Mouse (Mus musculus) liver, embryonic 14.5 days (tissue): Measurements from ENCODE around the gene Olfr520. TPM values are rescaled to one million over a fixed set of nuclear protein-coding genes. Genes with fewer than 3 reads are reported as not detected.

ENCODE experiments used
- ATAC-seq: fragments of 200-750 bp; cut with Nextera tagmentation; 2 replicates; pipeline ENCODE4 v1.8.0; 2017; ENCODE audit warnings: moderate number of reproducible peaks, mild to moderate bottlenecking, moderate library complexity; ENCODE audit not compliant: insufficient read depth
- DNase-seq, 3 experiments: peaks; one replicate each; pipeline ENCODE4 v3.0.0-alpha.2; 2012 to 2013; ENCODE audit warnings: low read depth in 3 of 3, low spot score in 3 of 3
- H3K27ac ChIP-seq: fragments of 300-500 bp; sonication (generic); 2 replicates; pipeline ENCODE4 v1.5.1; 2014; ENCODE audit warnings: moderate library complexity, mild to moderate bottlenecking, control low read depth, inconsistent platforms
- H3K27me3 ChIP-seq: fragments of 300-500 bp; sonication (generic); 2 replicates; pipeline ENCODE4 v1.6.1; 2014; ENCODE audit warnings: mild to moderate bottlenecking, low read length, moderate library complexity; ENCODE audit not compliant: control insufficient read depth, insufficient read depth
- H3K36me3 ChIP-seq: fragments of 300-500 bp; sonication (generic); replicated peaks from 2 replicates; pipeline ENCODE4 v1.6.1; 2014; ENCODE audit warnings: low read depth; ENCODE audit not compliant: control insufficient read depth, insufficient read depth
- H3K4me1 ChIP-seq, 2 experiments: fragments of 200-500 bp in 1 of 2; fragments of 300-500 bp in 1 of 2; sonication (generic) in 1 of 2; replicated peaks; 2 replicates each; pipeline ENCODE4 v1.6.1; 2012 to 2014; ENCODE audit warnings: antibody characterized with exemption in 1 of 2, inconsistent platforms in 1 of 2, low read length in 1 of 2; ENCODE audit not compliant: control insufficient read depth in 2 of 2, insufficient read depth in 2 of 2
- H3K4me2 ChIP-seq: fragments of 300-500 bp; sonication (generic); 2 replicates; pipeline ENCODE4 v1.6.1; 2014; ENCODE audit warnings: low read depth, mild to moderate bottlenecking, control low read depth, moderate library complexity
- H3K4me3 ChIP-seq, 2 experiments: fragments of 200-500 bp in 1 of 2; fragments of 300-500 bp in 1 of 2; sonication (generic) in 1 of 2; 2 replicates each; pipeline ENCODE4 v1.5.1; 2012 to 2014; ENCODE audit warnings: low read depth in 2 of 2, low read length in 2 of 2, mild to moderate bottlenecking in 2 of 2, control low read depth in 1 of 2, inconsistent platforms in 1 of 2, moderate library complexity in 1 of 2; ENCODE audit not compliant: insufficient read depth in 1 of 2
- H3K9ac ChIP-seq: fragments of 300-500 bp; sonication (generic); replicated peaks from 2 replicates; pipeline ENCODE4 v1.6.1; 2014; ENCODE audit warnings: mild to moderate bottlenecking, control low read depth, moderate library complexity
- H3K9me3 ChIP-seq: fragments of 300-500 bp; sonication (generic); 2 replicates; pipeline ENCODE4 v1.6.1; 2016; ENCODE audit warnings: low read length, mixed read lengths; ENCODE audit not compliant: control insufficient read depth
- CTCF ChIP-seq: IDR thresholded peaks from 2 replicates; pipeline ENCODE4 v1.5.1; 2016; ENCODE audit warnings: antibody characterized with exemption, low read depth, control low read depth
- EP300 ChIP-seq: IDR thresholded peaks from 2 replicates; pipeline ENCODE4 v1.6.1; 2016; ENCODE audit warnings: antibody characterized with exemption, low read depth
- WGBS: fragments of 180-500 bp; shearing (Covaris S2); extraction: QIAGEN DNeasy Blood & Tissue Kit; methylation state at CpG from one replicate; pipeline ENCODE4 v1.1.7; 2014; ENCODE audit not compliant: insufficient replicate concordance; 5-methylcytosine and 5-hydroxymethylcytosine counted together
- polyA plus RNA-seq, 2 experiments: library from polyadenylated mRNA; depleted of rRNA in 1 of 2; stranded (reverse) in 1 of 2; unstranded in 1 of 2; fragments of >200 nt; fragmentation: Nextera tagmentation in 1 of 2; extraction: Ambion mirVana in 1 of 2; gene quantifications; 2 replicates each; pipeline versions ENCODE4 v1.2.1 to v1.2.3; 2012 to 2014

Olfr520 gene
- polyA plus RNA-seq, 2 experiments = not detected

GRCm38 (mm10) chr7:99785553-99785952 lies 55.5 kb downstream of the Olfr520 start:
- H3K36me3 ChIP-seq = no peaks in the 10 kb centered on the region
- ATAC-seq = no peak
- H3K4me1 ChIP-seq = no peaks in the 10 kb centered on the region
- H3K27ac ChIP-seq = no peak overlapping the region
- DNase-seq = no peak
- no peak overlapping the region for H3K4me3 ChIP-seq
- H3K9ac ChIP-seq = no peak overlapping the region
- TF ChIP-seq CTCF (no peak), EP300 (no peak)
- WGBS = 58% methylated on average over 3 of the region's 3 CpGs
- no peaks in the 10 kb centered on the region for H3K27me3 ChIP-seq
- H3K9me3 ChIP-seq = no peaks in the 10 kb centered on the region
- no peak overlapping the region for H3K4me2 ChIP-seq

Other genes with a start within 250 kb of the Olfr520 start
- 697 and 811 TPM in 2 replicates for gene Rps3, start 246.5 kb upstream of the Olfr520 start, polyA plus RNA-seq (2012; rRNA removed)
- gene Rps3, start 246.5 kb upstream of the Olfr520 start, polyA plus RNA-seq (2014; fragmentation: Nextera tagmentation; extraction: Ambion mirVana) = 661 and 668 TPM in 2 replicates
- 234 and 235 TPM in 2 replicates for gene Arrb1, start 194.8 kb upstream of the Olfr520 start, polyA plus RNA-seq (2012; rRNA removed)
- 30.1 and 36.4 TPM in 2 replicates for gene Arrb1, start 194.8 kb upstream of the Olfr520 start, polyA plus RNA-seq (2014; fragmentation: Nextera tagmentation; extraction: Ambion mirVana)
- gene Tpbgl, start 103.2 kb upstream of the Olfr520 start, polyA plus RNA-seq (2012; rRNA removed) = 0.12 and 0.13 TPM in 2 replicates
- gene Tpbgl, start 103.2 kb upstream of the Olfr520 start, polyA plus RNA-seq (2014; fragmentation: Nextera tagmentation; extraction: Ambion mirVana) = 0.14 and 0.24 TPM in 2 replicates
- 0.08 and 0.12 TPM in 2 replicates for gene Slco2b1, start 18.9 kb upstream of the Olfr520 start, polyA plus RNA-seq (2012; rRNA removed)
- 0.11 and 0.13 TPM in 2 replicates for gene Slco2b1, start 18.9 kb upstream of the Olfr520 start, polyA plus RNA-seq (2014; fragmentation: Nextera tagmentation; extraction: Ambion mirVana)
- gene Olfr521, start 33.2 kb downstream of the Olfr520 start, polyA plus RNA-seq (2012; rRNA removed) = not detected in 2 replicates
- not detected in 2 replicates for gene Olfr521, start 33.2 kb downstream of the Olfr520 start, polyA plus RNA-seq (2014; fragmentation: Nextera tagmentation; extraction: Ambion mirVana)
- 3.5 and 4.1 TPM in 2 replicates for gene Neu3, start 98.1 kb downstream of the Olfr520 start, polyA plus RNA-seq (2012; rRNA removed)
- gene Neu3, start 98.1 kb downstream of the Olfr520 start, polyA plus RNA-seq (2014; fragmentation: Nextera tagmentation; extraction: Ambion mirVana) = 2.9 and 3.2 TPM in 2 replicates
- not detected in 2 replicates for gene Xrra1, start 128.8 kb downstream of the Olfr520 start, polyA plus RNA-seq (2012; rRNA removed)
- 0.08 TPM in 1 of 2 replicates, not detected in the other for gene Xrra1, start 128.8 kb downstream of the Olfr520 start, polyA plus RNA-seq (2014; fragmentation: Nextera tagmentation; extraction: Ambion mirVana)
- 36.7 and 44.5 TPM in 2 replicates for gene Spcs2, start 133.2 kb downstream of the Olfr520 start, polyA plus RNA-seq (2012; rRNA removed)
- gene Spcs2, start 133.2 kb downstream of the Olfr520 start, polyA plus RNA-seq (2014; fragmentation: Nextera tagmentation; extraction: Ambion mirVana) = 162 and 171 TPM in 2 replicates